30 mouse cellular contexts compared by ENCODE assay signal in the genomic region with DNA sequence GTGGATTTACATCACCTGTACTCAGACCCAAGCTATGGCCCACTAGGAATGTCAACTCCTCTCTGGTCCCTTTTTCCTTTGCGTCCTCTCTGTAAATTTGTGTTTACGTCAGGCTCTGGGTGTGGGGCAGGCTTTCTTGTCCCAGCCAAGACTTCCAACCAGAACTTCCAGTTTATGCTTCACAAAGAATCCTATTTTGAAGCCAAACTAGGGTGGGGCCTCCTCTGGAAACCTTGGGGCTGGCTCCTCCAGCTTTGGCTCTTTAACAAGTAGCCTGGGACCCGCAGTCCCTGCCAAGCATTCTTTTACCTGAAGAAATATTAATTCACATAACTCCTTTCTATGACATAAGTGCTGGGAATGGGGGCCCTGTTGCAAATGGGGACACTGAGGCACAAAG. TPM values are rescaled to one million over a fixed set of nuclear protein-coding genes. Genes with fewer than 3 reads are reported as not detected.
DNase-seq lines count a peak whose midpoint lies in the region; ATAC-seq and TF ChIP-seq lines count a peak whose summit lies in the region.
"Had no signal": no experiment of that assay in that cellular context is flagged by ENCODE, and none has a peak within 500 bp of the region (broad histone marks: within the 10 kb centered on the region; RNA-seq: fewer than 3 reads in every experiment).

No protein-coding gene starts in this region.

- no peak for TF ChIP-seq EP300 in lung, postnatal 0 days (IDR thresholded peaks at IDR 0.05)

- TF ChIP-seq CTCF in lung, postnatal 0 days (IDR thresholded peaks at IDR 0.05): no peak

- H3K9ac ChIP-seq in lung, postnatal 0 days (replicated peaks; ENCODE audit: low read depth): no peak overlapping the region
- H3K9ac ChIP-seq in stomach, embryonic 16.5 days (ENCODE audit: low read length): no peak overlapping the region
- no peak overlapping the region for H3K9ac ChIP-seq in kidney, embryonic 14.5 days (ENCODE audit: low read depth, low read length)
- H3K9ac ChIP-seq: forebrain, postnatal 0 days; hindbrain, embryonic 13.5 days had no signal

- no peak overlapping the region for H3K4me2 ChIP-seq in lung, postnatal 0 days (replicated peaks; ENCODE audit: low read depth, low read length)
- H3K4me2 ChIP-seq in stomach, embryonic 16.5 days (ENCODE audit: low read depth, low read length): no peak overlapping the region
- no peak overlapping the region for H3K4me2 ChIP-seq in kidney, embryonic 14.5 days (replicated peaks; ENCODE audit: low read depth, low read length)
- H3K4me2 ChIP-seq: heart, embryonic 11.5 days; hindbrain, embryonic 13.5 days had no signal

- no peak overlapping the region for H3K27ac ChIP-seq in lung, postnatal 0 days (ENCODE audit: low read length)
- peak overlapping the region; percentile 36 for H3K27ac ChIP-seq in stomach, embryonic 16.5 days (ENCODE audit: low read length)
- no peak overlapping the region for H3K27ac ChIP-seq in kidney, embryonic 14.5 days (ENCODE audit: low read depth, low read length)
- H3K27ac ChIP-seq: gastrocnemius, adult 2 months; hindbrain, embryonic 10.5 days; hindbrain, embryonic 13.5 days had no signal

- no peaks in the 10 kb centered on the region for H3K27me3 ChIP-seq in lung, postnatal 0 days (replicated peaks; ENCODE audit: insufficient read depth, low read length)
- no peaks in the 10 kb centered on the region for H3K27me3 ChIP-seq in stomach, embryonic 16.5 days (ENCODE audit: control insufficient read depth, insufficient read depth, low read length)
- H3K27me3 ChIP-seq in kidney, embryonic 14.5 days (ENCODE audit: control insufficient read depth, insufficient read depth, low read length): no peaks in the 10 kb centered on the region

- H3K4me3 ChIP-seq in lung, postnatal 0 days (ENCODE audit: low read depth, low read length): no peak overlapping the region
- H3K4me3 ChIP-seq in stomach, embryonic 16.5 days (replicated peaks; ENCODE audit: low read length): no peak overlapping the region
- H3K4me3 ChIP-seq in kidney, embryonic 14.5 days (ENCODE audit: low read length): no peak overlapping the region
- H3K4me3 ChIP-seq: gastrocnemius, adult 2 months; hindbrain, embryonic 10.5 days; hindbrain, embryonic 13.5 days had no signal

- H3K36me3 ChIP-seq in lung, postnatal 0 days (ENCODE audit: insufficient read depth, low read length): no peaks in the 10 kb centered on the region
- no peaks in the 10 kb centered on the region for H3K36me3 ChIP-seq in stomach, embryonic 16.5 days (ENCODE audit: control insufficient read depth, insufficient read depth, low read length)
- no peaks in the 10 kb centered on the region for H3K36me3 ChIP-seq in kidney, embryonic 14.5 days (ENCODE audit: control insufficient read depth, insufficient read depth, low read length)
- H3K36me3 ChIP-seq: G1E; hindbrain, embryonic 10.5 days; hindbrain, embryonic 13.5 days had no signal

- no peaks in the 10 kb centered on the region; the same call in none of the 2 replicates for H3K4me1 ChIP-seq in lung, postnatal 0 days (ENCODE audit: insufficient read depth, low read depth, low read length)
- no peaks in the 10 kb centered on the region for H3K4me1 ChIP-seq in stomach, embryonic 16.5 days (ENCODE audit: control insufficient read depth, insufficient read depth, low read length)
- H3K4me1 ChIP-seq in kidney, embryonic 14.5 days (ENCODE audit: control insufficient read depth, insufficient read depth, low read length): peaks cover 11% of the 10 kb centered on the region

- no peaks in the 10 kb centered on the region for H3K9me3 ChIP-seq in lung, postnatal 0 days (ENCODE audit: low read length)
- no peaks in the 10 kb centered on the region for H3K9me3 ChIP-seq in stomach, embryonic 16.5 days (replicated peaks; ENCODE audit: control insufficient read depth, low read length)
- no peaks in the 10 kb centered on the region for H3K9me3 ChIP-seq in kidney, embryonic 14.5 days (ENCODE audit: control insufficient read depth, low read length)
- H3K9me3 ChIP-seq: G1E; hindbrain, embryonic 10.5 days; hindbrain, embryonic 13.5 days had no signal

- WGBS in lung, postnatal 0 days: 63% methylated on average over 3 of the region's 3 CpGs
- WGBS in stomach, embryonic 16.5 days: 76% methylated on average over 3 of the region's 3 CpGs
- 87% methylated on average over 3 of the region's 3 CpGs for WGBS in kidney, embryonic 14.5 days

- peak; percentile 38 to 56 for DNase-seq in lung, adult 18-20 months
- DNase-seq in lung, postnatal 0 days (ENCODE audit: low spot score): peak; percentile 63
- peak; percentile 53 for DNase-seq in lung, postnatal 25 days (ENCODE audit: low spot score)
- no peak for DNase-seq in thymus, postnatal 36 days
- DNase-seq in embryo, embryonic 11 days: no peak
- DNase-seq: adrenal gland, postnatal 10 days; B cell, adult 2 months; cerebellum, adult 11 months; cerebellum, adult 2 months; cerebellum, adult 9-11 months; cerebellum, postnatal 25 days; forebrain, postnatal 0 days; gastrocnemius, adult 2 months; gastrocnemius, postnatal 14 days; heart, adult 11 months; heart, postnatal 36 days had no signal

- peak; percentile 4; the same call in 1 of the 2 replicates for ATAC-seq in lung, postnatal 0 days
- no peak for ATAC-seq in stomach, embryonic 16.5 days (ENCODE audit: insufficient read depth, low FRiP score)
- no peak for ATAC-seq in kidney, embryonic 14.5 days (ENCODE audit: low FRiP score, low TSS enrichment)
- ATAC-seq: forebrain, embryonic 14.5 days; forebrain, postnatal 0 days; hindbrain, embryonic 16.5 days; Patski had no signal

RNA-seq across cellular contexts. Expression of a gene that starts 2.3 kb away (rescaled TPM):
- polyA plus RNA-seq in lung, postnatal 0 days (2015; fragmentation: Nextera tagmentation; extraction: Ambion mirVana): 4.8 and 6.3 TPM in 2 replicates
- polyA plus RNA-seq in stomach, embryonic 16.5 days (2015; fragmentation: Nextera tagmentation; extraction: Ambion mirVana): 17.6 and 46.1 TPM in 2 replicates
- polyA plus RNA-seq in kidney, embryonic 14.5 days (2014; fragmentation: Nextera tagmentation; extraction: Ambion mirVana): 0.19 and 0.31 TPM in 2 replicates
- polyA plus RNA-seq: cerebellum, adult 2 months; forebrain, embryonic 14.5 days; G1E; heart, embryonic 14.5 days; heart, postnatal 0 days; Patski had no signal

RNA-seq across cellular contexts. Expression of a gene that starts 19.8 kb away (rescaled TPM):
- polyA plus RNA-seq in lung, postnatal 0 days (2015; fragmentation: Nextera tagmentation; extraction: Ambion mirVana): 0.31 and 0.39 TPM in 2 replicates
- polyA plus RNA-seq in stomach, embryonic 16.5 days (2015; fragmentation: Nextera tagmentation; extraction: Ambion mirVana): 0.28 and 1.1 TPM in 2 replicates
- polyA plus RNA-seq in kidney, embryonic 14.5 days (2014; fragmentation: Nextera tagmentation; extraction: Ambion mirVana): not detected in 2 replicates
- polyA plus RNA-seq: cerebellum, adult 2 months; embryonic facial prominence, embryonic 11.5 days; forebrain, embryonic 11.5 days; forebrain, embryonic 14.5 days; forebrain, postnatal 0 days; G1E; heart, embryonic 11.5 days; heart, embryonic 14.5 days; heart, postnatal 0 days; hindbrain, embryonic 10.5 days; hindbrain, embryonic 13.5 days; hindbrain, embryonic 16.5 days; Patski had no signal

RNA-seq across cellular contexts. Expression of a gene that starts 38.2 kb away (rescaled TPM):
- polyA plus RNA-seq in lung, postnatal 0 days (2015; fragmentation: Nextera tagmentation; extraction: Ambion mirVana): 8.5 and 9.0 TPM in 2 replicates
- 11.7 and 12.2 TPM in 2 replicates for polyA plus RNA-seq in stomach, embryonic 16.5 days (2015; fragmentation: Nextera tagmentation; extraction: Ambion mirVana)
- 11.4 and 12.6 TPM in 2 replicates for polyA plus RNA-seq in kidney, embryonic 14.5 days (2014; fragmentation: Nextera tagmentation; extraction: Ambion mirVana)

RNA-seq across cellular contexts. Expression of a gene that starts 50.1 kb away (rescaled TPM):
- 3.2 and 4.0 TPM in 2 replicates for polyA plus RNA-seq in lung, postnatal 0 days (2015; fragmentation: Nextera tagmentation; extraction: Ambion mirVana)
- polyA plus RNA-seq in stomach, embryonic 16.5 days (2015; fragmentation: Nextera tagmentation; extraction: Ambion mirVana): 2.2 and 2.6 TPM in 2 replicates
- polyA plus RNA-seq in kidney, embryonic 14.5 days (2014; fragmentation: Nextera tagmentation; extraction: Ambion mirVana): 0.39 and 0.95 TPM in 2 replicates
- polyA plus RNA-seq: embryonic facial prominence, embryonic 11.5 days; G1E had no signal

RNA-seq across cellular contexts. Expression of a gene that starts 58.7 kb away (rescaled TPM):
- not detected in 2 replicates for polyA plus RNA-seq in lung, postnatal 0 days (2015; fragmentation: Nextera tagmentation; extraction: Ambion mirVana)
- 7.3 and 16.2 TPM in 2 replicates for polyA plus RNA-seq in stomach, embryonic 16.5 days (2015; fragmentation: Nextera tagmentation; extraction: Ambion mirVana)
- polyA plus RNA-seq in kidney, embryonic 14.5 days (2014; fragmentation: Nextera tagmentation; extraction: Ambion mirVana): not detected in 2 replicates
- polyA plus RNA-seq: cerebellum, adult 2 months; embryonic facial prominence, embryonic 11.5 days; forebrain, embryonic 11.5 days; forebrain, postnatal 0 days; frontal cortex, adult 2 months; G1E; heart, embryonic 11.5 days; heart, embryonic 14.5 days; heart, postnatal 0 days; hindbrain, embryonic 10.5 days; hindbrain, embryonic 13.5 days; hindbrain, embryonic 16.5 days; Patski had no signal

Comparison
In these comparisons a context has a peak if more than half of its experiments do, and no peak if none do; other contexts are left out.
1. DNase-seq: peak in lung, adult 18-20 months (2 of 2), lung, postnatal 0 days (single experiment) and lung, postnatal 25 days (single experiment); none in thymus, postnatal 36 days (0 of 2) and embryo, embryonic 11 days (single experiment).